Mouse (Mus musculus) ES-E14 (cell line): ENCODE results near the gene Slc38a1. TPM values are rescaled to one million over a fixed set of nuclear protein-coding genes. Genes with fewer than 3 reads are reported as not detected.

ENCODE experiments used
- DNase-seq: peaks from one replicate; pipeline ENCODE4 v3.0.0-alpha.2; 2013; ENCODE audit warnings: low read depth, low spot score
- H3K27ac ChIP-seq: 2 replicates; pipeline ENCODE4 v1.5.1; 2012; ENCODE audit warnings: low read depth, mild to moderate bottlenecking, low read length, moderate library complexity, mixed read lengths; ENCODE audit not compliant: poor library complexity, insufficient read depth, severe bottlenecking
- H3K36me3 ChIP-seq: 2 replicates; pipeline ENCODE4 v1.6.1; 2012; ENCODE audit warnings: mild to moderate bottlenecking, low read length, moderate library complexity, mixed read lengths; ENCODE audit not compliant: control insufficient read depth, poor library complexity, insufficient read depth, severe bottlenecking
- H3K4me1 ChIP-seq, 2 experiments: fragments of 150-350 bp in 1 of 2; sonication (generic) in 1 of 2; 2 replicates each; pipeline ENCODE4 v1.6.1; 2012; ENCODE audit warnings: low read length in 2 of 2, mild to moderate bottlenecking in 1 of 2, mixed read lengths in 1 of 2; ENCODE audit not compliant: control insufficient read depth in 2 of 2, insufficient read depth in 2 of 2, poor library complexity in 1 of 2
- H3K4me3 ChIP-seq, 2 experiments: fragments of 150-350 bp in 1 of 2; sonication (generic) in 1 of 2; 2 replicates each; pipeline ENCODE4 v1.5.1; 2012; ENCODE audit warnings: low read length in 2 of 2, low read depth in 1 of 2, mild to moderate bottlenecking in 1 of 2, mixed read lengths in 1 of 2; ENCODE audit not compliant: insufficient read depth in 1 of 2, poor library complexity in 1 of 2, severe bottlenecking in 1 of 2
- H3K9ac ChIP-seq: 2 replicates; pipeline ENCODE4 v1.6.1; 2012; ENCODE audit warnings: low read depth, mild to moderate bottlenecking, low read length, mixed read lengths; ENCODE audit not compliant: poor library complexity, insufficient read depth, severe bottlenecking
- H3K9me3 ChIP-seq: fragments of 150-350 bp; sonication (generic); 2 replicates; pipeline ENCODE4 v1.6.1; 2012; ENCODE audit warnings: low read depth, mild to moderate bottlenecking, low read length; ENCODE audit not compliant: control insufficient read depth, insufficient read depth
- CHD2 ChIP-seq: IDR thresholded peaks from 2 replicates; pipeline ENCODE4 v1.6.1; 2014; ENCODE audit warnings: mild to moderate bottlenecking, low read depth, low read length, inconsistent platforms
- HCFC1 ChIP-seq: IDR thresholded peaks from 2 replicates; pipeline ENCODE4 v1.6.1; 2012; ENCODE audit warnings: low read length, inconsistent platforms, borderline replicate concordance; ENCODE audit not compliant: insufficient read depth
- MAFK ChIP-seq: IDR thresholded peaks from 2 replicates; pipeline ENCODE4 v1.6.1; 2014; ENCODE audit warnings: mild to moderate bottlenecking, low read depth, low read length, inconsistent platforms; ENCODE audit not compliant: insufficient read depth
- ZC3H11A ChIP-seq: IDR thresholded peaks from 2 replicates; pipeline ENCODE4 v1.6.1; 2012; ENCODE audit warnings: low read depth, mild to moderate bottlenecking, inconsistent platforms, low read length, borderline replicate concordance
- ZNF384 ChIP-seq: IDR thresholded peaks from 2 replicates; pipeline ENCODE4 v1.6.1; 2012; ENCODE audit warnings: low read depth, low read length, inconsistent platforms
- in situ Hi-C, 2 experiments: fragments of 600-800 bp; cut with MboI; formaldehyde crosslinking; loops; one replicate each; pipeline ENCODE4 v1.15.1; 2025; ENCODE audit warnings: low sequenced_read_pairs in 2 of 2, inconsistent platforms in 1 of 2; ENCODE audit not compliant: unreplicated experiment in 2 of 2
- total RNA-seq: library from RNA; depleted of rRNA; stranded (reverse); fragments of 300-350 nt; gene quantifications from 2 replicates; pipeline ENCODE4 v1.2.3, GENCODE M21; 2012

Gene Slc38a1
- total RNA-seq, 1 experiment, result 95.6 TPM

GRCm38 (mm10) chr15:96640291-96640985 is 2.3 kb downstream of the Slc38a1 start:
- TF ChIP-seq ZNF384 (no peak), HCFC1 (no peak), CHD2 (no peak), MAFK (no peak), ZC3H11A (no peak)
- H3K4me3 ChIP-seq, result peak overlapping the region; percentile 79 to 95
- peaks cover 7 to 17% of the 10 kb centered on the region in 2 experiments for H3K4me1 ChIP-seq
- DNase-seq, result no peak
- in situ Hi-C loops, result no loop called here
- H3K9ac ChIP-seq, result peak overlapping the region; percentile 90; the same call in 1 of the 2 replicates
- H3K27ac ChIP-seq, result no peak overlapping the region
- H3K9me3 ChIP-seq, result no peaks in the 10 kb centered on the region
- H3K36me3 ChIP-seq, result peaks cover 2% of the 10 kb centered on the region; the same call in 1 of the 2 replicates

GRCm38 (mm10) chr15:96639630-96640029 is 3.1 kb downstream of the Slc38a1 start:
- peak overlapping the region; percentile 34; the same call in 1 of the 2 replicates for H3K9ac ChIP-seq
- no peaks in the 10 kb centered on the region for H3K9me3 ChIP-seq
- H3K36me3 ChIP-seq, result peaks cover 2% of the 10 kb centered on the region; the same call in 1 of the 2 replicates
- no peak for TF ChIP-seq HCFC1
- no peak for TF ChIP-seq CHD2
- no peak for TF ChIP-seq MAFK
- no peak for TF ChIP-seq ZNF384
- no peak for TF ChIP-seq ZC3H11A
- peak overlapping the region; percentile 29 to 95 for H3K4me3 ChIP-seq
- no peak for DNase-seq
- in situ Hi-C loops, result no loop called here
- H3K27ac ChIP-seq, result no peak overlapping the region
- H3K4me1 ChIP-seq, result peaks cover 7 to 16% of the 10 kb centered on the region in 2 experiments

DNA sequence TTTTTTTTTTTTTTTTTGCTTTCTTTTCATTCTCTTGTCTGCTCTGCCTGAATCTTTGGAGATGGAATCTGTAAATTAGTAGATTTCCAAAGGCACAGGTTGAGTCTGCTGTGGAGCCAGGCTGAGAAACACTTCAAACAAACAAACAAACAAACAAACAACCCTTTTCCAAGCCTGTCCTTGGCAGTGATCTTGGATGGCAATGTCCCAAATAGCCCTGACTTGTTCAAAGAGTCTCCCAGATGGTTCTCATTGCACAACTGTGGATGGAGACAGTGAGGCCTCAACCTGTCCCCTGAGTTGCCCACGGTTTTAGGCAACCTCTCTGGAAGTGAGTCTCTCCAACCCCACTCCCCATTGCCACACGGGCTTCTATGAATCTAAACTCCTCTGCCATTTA is 4.1 kb downstream of the Slc38a1 start:
- H3K9ac ChIP-seq, result no peak overlapping the region

GRCm38 (mm10) chr15:96638173-96638572 is 4.5 kb downstream of the Slc38a1 start:
- in situ Hi-C loops, result no loop called here
- H3K9ac ChIP-seq, result peak overlapping the region; percentile 64; the same call in 1 of the 2 replicates
- H3K36me3 ChIP-seq, result peaks cover 5% of the 10 kb centered on the region; the same call in 1 of the 2 replicates
- TF ChIP-seq ZNF384 (no peak; the same call in 1 of the 2 replicates), ZC3H11A (no peak), HCFC1 (no peak), MAFK (no peak), CHD2 (no peak)
- peaks cover 7 to 18% of the 10 kb centered on the region in 2 experiments for H3K4me1 ChIP-seq
- peak overlapping the region; percentile 6; the same call in 1 of the 2 replicates for H3K27ac ChIP-seq
- peak; percentile 41 for DNase-seq
- H3K9me3 ChIP-seq, result no peaks in the 10 kb centered on the region
- peak overlapping the region; percentile 35 to 39 for H3K4me3 ChIP-seq

More for the DNA sequence above, 4.1 kb downstream of the Slc38a1 start:
- Histone ChIP-seq H3K9me3 (no peaks in the 10 kb centered on the region), H3K4me1 (peaks cover 7 to 17% of the 10 kb centered on the region in 2 experiments), H3K36me3 (peaks cover 5% of the 10 kb centered on the region; the same call in 1 of the 2 replicates), H3K27ac (no peak overlapping the region), H3K4me3 (peak overlapping the region in 1 of 2 experiments; percentile 35; a peak in 3 of 4 replicates)
- TF ChIP-seq ZC3H11A, result no peak
- DNase-seq, result no peak
- in situ Hi-C loops, result no loop called here
